Mouse (Mus musculus) hindbrain, postnatal 0 days (tissue): ENCODE results near the gene Vps50. TPM values are rescaled to one million over a fixed set of nuclear protein-coding genes. Genes with fewer than 3 reads are reported as not detected.
"Not testable (repeated sequence)": the region's sequence is repeated elsewhere in the genome, so short reads cannot be mapped to it uniquely, and the experiment has no call there.

Experiments
- ATAC-seq: fragments of 200-750 bp; cut with Nextera tagmentation; 2 replicates; pipeline ENCODE4 v1.8.0; 2017; ENCODE audit warnings: mild to moderate bottlenecking, moderate TSS enrichment, moderate library complexity
- DNase-seq: peaks from one replicate; pipeline ENCODE4 v3.0.0-alpha.2; 2015; ENCODE audit warnings: low spot score
- H3K27ac ChIP-seq: fragments of 300-500 bp; sonication (generic); 2 replicates; pipeline ENCODE4 v1.5.1; 2014; ENCODE audit warnings: mild to moderate bottlenecking
- H3K27me3 ChIP-seq: fragments of 300-500 bp; sonication (generic); 2 replicates; pipeline ENCODE4 v1.6.1; 2014; ENCODE audit warnings: low read length, mixed read lengths; ENCODE audit not compliant: insufficient read depth
- H3K36me3 ChIP-seq: fragments of 300-500 bp; sonication (generic); 2 replicates; pipeline ENCODE4 v1.6.1; 2014; ENCODE audit warnings: low read length, mixed read lengths; ENCODE audit not compliant: insufficient read depth
- H3K4me1 ChIP-seq: fragments of 300-500 bp; sonication (generic); 2 replicates; pipeline ENCODE4 v1.6.1; 2014; ENCODE audit warnings: antibody characterized with exemption, low read length, mixed read lengths; ENCODE audit not compliant: insufficient read depth
- H3K4me2 ChIP-seq: fragments of 300-500 bp; sonication (generic); 2 replicates; pipeline ENCODE4 v1.6.1; 2014; ENCODE audit warnings: low read depth, mild to moderate bottlenecking, low read length, moderate library complexity, mixed read lengths
- H3K4me3 ChIP-seq: fragments of 300-500 bp; sonication (generic); 2 replicates; pipeline ENCODE4 v1.5.1; 2014; ENCODE audit warnings: low read length
- H3K9ac ChIP-seq: fragments of 300-500 bp; sonication (generic); replicated peaks from 2 replicates; pipeline ENCODE4 v1.6.1; 2014; ENCODE audit warnings: mild to moderate bottlenecking, low read length, moderate library complexity, mixed read lengths
- H3K9me3 ChIP-seq: fragments of 300-500 bp; sonication (generic); 2 replicates; pipeline ENCODE4 v1.6.1; 2016; ENCODE audit warnings: low read length, mixed read lengths
- CTCF ChIP-seq: IDR thresholded peaks from 2 replicates; pipeline ENCODE4 v1.5.1; 2016; ENCODE audit warnings: antibody characterized with exemption, control low read depth, low read depth
- WGBS: fragments of 180-500 bp; shearing (Covaris S2); extraction: QIAGEN DNeasy Blood & Tissue Kit; methylation state at CpG from one replicate; pipeline ENCODE4 v1.1.7; 2014; 5-methylcytosine and 5-hydroxymethylcytosine counted together
- polyA plus RNA-seq: library from polyadenylated mRNA; unstranded; fragments of >200 nt; fragmentation: Nextera tagmentation; extraction: Ambion mirVana; gene quantifications from 2 replicates; pipeline ENCODE4 v1.2.1, GENCODE M21; 2015
- total RNA-seq: library from RNA; depleted of rRNA; stranded (reverse); fragments of >200 nt; gene quantifications from 2 replicates; pipeline ENCODE4 v1.2.3, GENCODE M21; 2014; rRNA removed

The Vps50 gene
- total and polyA plus RNA-seq, 2 experiments from 2014 or later: 31.7 to 45.4 TPM

- no peaks in the 10 kb centered on the region for H3K4me1 ChIP-seq
- no peak for DNase-seq
- H3K9ac ChIP-seq: no peak overlapping the region
- ATAC-seq: no peak
- no peaks in the 10 kb centered on the region for H3K9me3 ChIP-seq
- H3K27me3 ChIP-seq: no peaks in the 10 kb centered on the region
- no peak for TF ChIP-seq CTCF
- 94% methylated on average over 1 of the region's 1 CpGs for WGBS
- H3K4me2 ChIP-seq: no peak overlapping the region
- H3K27ac ChIP-seq: no peak overlapping the region
- H3K4me3 ChIP-seq: no peak overlapping the region
- 0 out of 2 replicates have a peak, but pooled peaks cover 4% of the 10 kb centered on the region for H3K36me3 ChIP-seq
Measured at GRCm38 (mm10) chr6:3594246-3594645, 96.1 kb downstream of the Vps50 start.

- H3K4me3 ChIP-seq: no peak overlapping the region
Measured at GRCm38 (mm10) chr6:3612827-3613226, 114.6 kb downstream of the Vps50 start.

GRCm38 (mm10) chr6:3620428-3621387 is 122.5 kb downstream of the Vps50 start:
- WGBS: 62% methylated on average over 11 of the region's 13 CpGs
- ATAC-seq (peak; percentile 85), DNase-seq (peak; percentile 5)
- H3K9me3 ChIP-seq, H3K4me3 ChIP-seq, H3K9ac ChIP-seq, H3K27me3 ChIP-seq, H3K27ac ChIP-seq, H3K36me3 ChIP-seq, H3K4me1 ChIP-seq: not testable (repeated sequence)
- peak overlapping the region; percentile 24; the same call in 1 of the 2 replicates for H3K4me2 ChIP-seq
- TF ChIP-seq CTCF: peak; percentile 58

More at GRCm38 (mm10) chr6:3612827-3613226, 114.6 kb downstream of the Vps50 start:
- no peaks in the 10 kb centered on the region for H3K9me3 ChIP-seq
- no peak overlapping the region for H3K4me2 ChIP-seq
- H3K9ac ChIP-seq: no peak overlapping the region
- no peak for DNase-seq
- no peaks in the 10 kb centered on the region for H3K36me3 ChIP-seq
- no peak overlapping the region for H3K27ac ChIP-seq
- TF ChIP-seq CTCF: no peak
- H3K27me3 ChIP-seq: no peaks in the 10 kb centered on the region
- ATAC-seq: no peak
- WGBS: 93% methylated on average over 2 of the region's 2 CpGs
- no peaks in the 10 kb centered on the region for H3K4me1 ChIP-seq

Other genes with a start within 250 kb of the Vps50 start
- gene Samd9l, start 98.8 kb upstream of the Vps50 start, total RNA-seq: 1.8 and 2.3 TPM in 2 replicates
- gene Samd9l, start 98.8 kb upstream of the Vps50 start, polyA plus RNA-seq: 1.2 and 1.3 TPM in 2 replicates
- 0.42 and 3.0 TPM in 2 replicates for gene Hepacam2, start 84 bp upstream of the Vps50 start, total RNA-seq
- gene Hepacam2, start 84 bp upstream of the Vps50 start, polyA plus RNA-seq: 0.97 and 1.3 TPM in 2 replicates